In the genomic region with DNA sequence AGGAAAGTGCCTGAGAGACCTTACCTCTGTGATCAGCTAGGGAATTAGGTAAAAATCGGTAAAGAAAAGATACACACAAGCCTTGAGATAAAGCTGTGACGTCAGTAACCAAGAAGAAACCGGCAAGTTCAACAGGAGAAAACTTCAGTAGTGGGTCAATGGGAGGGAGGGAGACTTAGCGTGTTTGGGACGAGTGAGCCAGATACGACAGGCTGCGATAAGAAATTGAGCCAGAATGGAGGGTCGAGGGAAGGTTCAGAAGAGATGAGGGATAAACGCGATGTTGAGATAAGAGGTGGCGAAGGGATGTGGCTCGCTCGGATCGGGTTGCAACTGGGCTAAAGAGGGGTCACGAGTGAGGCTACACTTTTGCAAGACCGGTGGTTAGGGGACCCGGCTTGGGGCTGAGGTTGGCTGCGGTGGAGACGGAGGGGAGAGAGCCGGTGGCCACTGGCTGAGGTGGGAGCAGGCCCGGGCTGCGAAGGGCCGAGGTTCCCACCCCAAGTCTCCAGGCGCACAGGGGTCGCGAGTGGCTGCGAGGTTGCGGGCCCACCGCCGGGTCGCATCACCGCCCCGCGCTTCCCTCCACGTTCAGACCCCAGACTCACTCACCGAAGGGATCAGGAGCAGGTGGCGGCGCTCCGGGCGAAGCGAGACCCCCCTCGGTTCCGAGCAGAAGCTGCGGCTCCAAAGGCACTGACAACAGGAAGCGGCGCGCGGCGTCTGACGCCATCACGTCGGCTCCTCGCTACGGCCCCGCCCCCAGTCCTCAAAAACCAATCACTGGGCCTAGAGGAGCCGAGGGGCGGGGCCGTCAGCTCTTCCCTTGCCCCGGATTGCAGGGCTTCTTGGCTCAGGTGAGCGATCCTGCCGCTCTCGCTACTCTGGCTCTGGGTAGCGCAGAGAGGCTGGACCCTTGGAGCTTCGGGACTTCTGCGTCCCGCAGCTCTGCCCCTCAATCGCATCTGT, we compare ENCODE assay signal across 8 mouse cellular contexts. TPM values are rescaled to one million over a fixed set of nuclear protein-coding genes. Genes with fewer than 3 reads are reported as not detected.
DNase-seq lines count a peak whose midpoint lies in the region; ATAC-seq and TF ChIP-seq lines count a peak whose summit lies in the region.

Gene Plekhm1 (minus strand): TSS at position 707 of the 969 bp plus-strand sequence.

- H3K4me3 ChIP-seq in cortical plate, adult 2 months (ENCODE audit: insufficient read depth, low read length) = peak within 1 kb of the TSS; percentile 77
- H3K4me3 ChIP-seq in megakaryocyte, embryonic 14.5 days (replicated peaks) = peak within 1 kb of the TSS; percentile 99

- no peak for TF ChIP-seq CTCF in cortical plate, adult 2 months (IDR thresholded peaks at IDR 0.05; ENCODE audit: extremely low read depth, insufficient read depth, low read length)

- H3K4me1 ChIP-seq in cortical plate, adult 2 months (ENCODE audit: control insufficient read depth, insufficient read depth, low read length) = peaks cover 5% of the 10 kb centered on the region; the same call in 1 of the 2 replicates
- peaks cover 32% of the 10 kb centered on the region for H3K4me1 ChIP-seq in megakaryocyte, embryonic 14.5 days

- peak within 1 kb of the TSS; percentile 43 for H3K27ac ChIP-seq in cortical plate, adult 2 months (ENCODE audit: insufficient read depth, low read length)

- peaks cover 5% of the 10 kb centered on the region for H3K27me3 ChIP-seq in megakaryocyte, embryonic 14.5 days (replicated peaks)

- H3K9me3 ChIP-seq in megakaryocyte, embryonic 14.5 days = no peaks in the 10 kb centered on the region

- DNase-seq in gastrocnemius, adult 8-10 months (ENCODE audit: low spot score in 2 of 2) = peak; percentile 92 to 95
- DNase-seq in hindlimb bud, embryonic 11.5 days (ENCODE audit: extremely low spot score, low read depth, low spot score) = peak; percentile 57
- DNase-seq in left cerebral cortex, adult 8-10 months (ENCODE audit: low spot score in 2 of 2) = peak; percentile 80 to 94
- peak; percentile 97 for DNase-seq in right cerebral cortex, postnatal 10 days (ENCODE audit: low spot score in 2 of 2)
- DNase-seq in urinary bladder, postnatal 25 days (ENCODE audit: low spot score) = peak; percentile 92

- peak; percentile 96 for ATAC-seq in activated CD4-positive, CD25-positive, alpha-beta regulatory T cell, adult 4 months

- H3K36me3 ChIP-seq in megakaryocyte, embryonic 14.5 days (replicated peaks; ENCODE audit: low read length) = peaks cover 29% of the 10 kb centered on the region

- TF ChIP-seq POLR2A in cortical plate, adult 2 months (IDR thresholded peaks at IDR 0.05; ENCODE audit: extremely low read depth, insufficient read depth, low read length) = peak; percentile 82

RNA-seq across cellular contexts. Expression of gene Plekhm1, which starts in this region (rescaled TPM):
- 1 to 10 TPM; 7.0 to 9.3 TPM for polyA plus RNA-seq in activated CD4-positive, CD25-positive, alpha-beta regulatory T cell, adult 4 months (2017; shearing (Covaris generic))
- polyA plus RNA-seq in cortical plate, adult 2 months (2012; rRNA removed) = 16.0 and 16.5 TPM in 2 replicates
- total RNA-seq in gastrocnemius, adult 8-10 months (2022) = 10 to 100 TPM; 14.1 to 16.4 (median 15.1) TPM
- 10 to 100 TPM; 17.4 to 18.2 (median 18.0) TPM for total RNA-seq in left cerebral cortex, adult 8-10 months (2022)
- polyA plus RNA-seq in megakaryocyte, embryonic 14.5 days (2012; ENCODE audit: insufficient read depth, low replicate concordance) = 8.1 and 12.1 TPM in 2 replicates

Comparison
In these comparisons a context has a peak if more than half of its experiments do, and no peak if none do; other contexts are left out.
1. Peak in every context shown above with its lines: DNase-seq, ATAC-seq, H3K4me3 ChIP-seq and H3K27ac ChIP-seq.